Mouse (Mus musculus) MEL (cell line): ENCODE results near the gene Ppp1r35. TPM values are rescaled to one million over a fixed set of nuclear protein-coding genes. Genes with fewer than 3 reads are reported as not detected.

Experiments used
- DNase-seq: peaks from one replicate; pipeline ENCODE4 v3.0.0; 2011; ENCODE audit warnings: low read depth, low spot score
- H3K27ac ChIP-seq: 2 replicates; pipeline ENCODE4 v1.5.1; 2012; ENCODE audit warnings: low read depth, mild to moderate bottlenecking, control low read depth, low read length, moderate library complexity; ENCODE audit not compliant: control insufficient read depth
- H3K27me3 ChIP-seq, 2 experiments: fragments of 150-350 bp in 1 of 2; sonication (generic) in 1 of 2; 2 replicates each; pipeline ENCODE4 v1.6.1; 2012; ENCODE audit warnings: low read length in 2 of 2, mild to moderate bottlenecking in 2 of 2, improper control_type of control experiment in 1 of 2, moderate library complexity in 1 of 2; ENCODE audit not compliant: insufficient read depth in 2 of 2, control insufficient read depth in 1 of 2
- H3K36me3 ChIP-seq, 2 experiments: 2 replicates each; pipeline ENCODE4 v1.6.1; 2012 to 2014; ENCODE audit warnings: low read length in 2 of 2, improper control_type of control experiment in 1 of 2, inconsistent platforms in 1 of 2, mild to moderate bottlenecking in 1 of 2; ENCODE audit not compliant: insufficient read depth in 2 of 2, control insufficient read depth in 1 of 2
- H3K4me1 ChIP-seq, 2 experiments: fragments of 150-350 bp in 1 of 2; sonication (generic) in 1 of 2; 2 replicates each; pipeline ENCODE4 v1.6.1; 2012; ENCODE audit warnings: low read length in 2 of 2, improper control_type of control experiment in 1 of 2, mild to moderate bottlenecking in 1 of 2; ENCODE audit not compliant: insufficient read depth in 2 of 2, control insufficient read depth in 1 of 2
- H3K4me3 ChIP-seq, 2 experiments: fragments of 150-350 bp in 1 of 2; sonication (generic) in 1 of 2; 2 replicates each; pipeline ENCODE4 v1.5.1; 2012; ENCODE audit warnings: low read depth in 2 of 2, low read length in 2 of 2, mild to moderate bottlenecking in 2 of 2, moderate library complexity in 2 of 2, control low read depth in 1 of 2, improper control_type of control experiment in 1 of 2; ENCODE audit not compliant: control insufficient read depth in 1 of 2, insufficient read depth in 1 of 2
- H3K79me2 ChIP-seq: 2 replicates; pipeline ENCODE4 v1.6.1; 2012; ENCODE audit warnings: mild to moderate bottlenecking, low read length, moderate library complexity; ENCODE audit not compliant: control insufficient read depth, poor library complexity, insufficient read depth
- H3K9ac ChIP-seq: 2 replicates; pipeline ENCODE4 v1.6.1; 2012; ENCODE audit warnings: low read depth, mild to moderate bottlenecking, control low read depth, low read length, moderate library complexity; ENCODE audit not compliant: control insufficient read depth, poor library complexity, severe bottlenecking
- H3K9me3 ChIP-seq: fragments of 150-350 bp; sonication (generic); replicated peaks from 2 replicates; pipeline ENCODE4 v1.6.1; 2012; ENCODE audit warnings: mild to moderate bottlenecking, low read length, improper control_type of control experiment, moderate library complexity; ENCODE audit not compliant: insufficient read depth
- CHD2 ChIP-seq: IDR thresholded peaks from 2 replicates; pipeline ENCODE4 v1.6.1; 2011; ENCODE audit warnings: low read length, improper control_type of control experiment
- E2F4 ChIP-seq: IDR thresholded peaks from 2 replicates; pipeline ENCODE4 v1.6.1; 2011; ENCODE audit warnings: low read depth, low read length, improper control_type of control experiment, borderline replicate concordance
- ETS1 ChIP-seq: IDR thresholded peaks from 2 replicates; pipeline ENCODE4 v1.6.1; 2012; ENCODE audit warnings: low read depth, mild to moderate bottlenecking, inconsistent platforms, low read length, improper control_type of control experiment, moderate library complexity
- MAFK ChIP-seq: IDR thresholded peaks from 2 replicates; pipeline ENCODE4 v1.6.1; 2011; ENCODE audit warnings: low read depth, mild to moderate bottlenecking, low read length, improper control_type of control experiment, borderline replicate concordance
- MAX ChIP-seq: IDR thresholded peaks from 2 replicates; pipeline ENCODE4 v1.6.1; 2011; ENCODE audit warnings: low read length, improper control_type of control experiment
- MAZ ChIP-seq: IDR thresholded peaks from 2 replicates; pipeline ENCODE4 v1.6.1; 2012; ENCODE audit warnings: low read depth, mild to moderate bottlenecking, inconsistent platforms, low read length, improper control_type of control experiment
- MXI1 ChIP-seq: IDR thresholded peaks from 2 replicates; pipeline ENCODE4 v1.6.1; 2011; ENCODE audit warnings: mild to moderate bottlenecking, low read depth, low read length, improper control_type of control experiment
- MYC ChIP-seq: IDR thresholded peaks from 2 replicates; pipeline ENCODE4 v1.6.1; 2011; ENCODE audit warnings: low read depth, mild to moderate bottlenecking, low read length, improper control_type of control experiment, moderate library complexity
- NRF1 ChIP-seq: IDR thresholded peaks from 2 replicates; pipeline ENCODE4 v1.6.1; 2014; ENCODE audit warnings: low read depth, mild to moderate bottlenecking, inconsistent platforms, low read length, improper control_type of control experiment, moderate library complexity; ENCODE audit not compliant: poor library complexity, insufficient read depth, severe bottlenecking
- POLR2A ChIP-seq, 2 experiments: IDR thresholded peaks; 2 replicates each; pipeline ENCODE4 v1.6.1; 2011 to 2012; ENCODE audit warnings: low read length in 2 of 2, mild to moderate bottlenecking in 2 of 2, control low read depth in 1 of 2, improper control_type of control experiment in 1 of 2, low read depth in 1 of 2, moderate library complexity in 1 of 2; ENCODE audit not compliant: control insufficient read depth in 1 of 2, insufficient read depth in 1 of 2, poor library complexity in 1 of 2
- POLR2AphosphoS2 ChIP-seq: IDR thresholded peaks from 2 replicates; pipeline ENCODE4 v1.6.1; 2011; ENCODE audit warnings: low read length, improper control_type of control experiment
- RCOR1 ChIP-seq: IDR thresholded peaks from 2 replicates; pipeline ENCODE4 v1.6.1; 2012; ENCODE audit warnings: low read depth, mild to moderate bottlenecking, inconsistent platforms, low read length, improper control_type of control experiment
- SIN3A ChIP-seq: IDR thresholded peaks from 2 replicates; pipeline ENCODE4 v1.6.1; 2012; ENCODE audit warnings: low read length, improper control_type of control experiment, inconsistent platforms
- TBP ChIP-seq: IDR thresholded peaks from 2 replicates; pipeline ENCODE4 v1.8.0; 2011; ENCODE audit warnings: low read depth, low read length, improper control_type of control experiment
- TCF12 ChIP-seq: IDR thresholded peaks from 2 replicates; pipeline ENCODE4 v1.6.1; 2014; ENCODE audit warnings: low read depth, mild to moderate bottlenecking, inconsistent platforms, low read length, improper control_type of control experiment, moderate library complexity
- UBTF ChIP-seq: IDR thresholded peaks from 2 replicates; pipeline ENCODE4 v1.6.1; 2012; ENCODE audit warnings: low read depth, mild to moderate bottlenecking, inconsistent platforms, low read length, improper control_type of control experiment, moderate library complexity, borderline replicate concordance; ENCODE audit not compliant: insufficient read depth
- ZNF384 ChIP-seq: IDR thresholded peaks from 2 replicates; pipeline ENCODE4 v1.6.1; 2012; ENCODE audit warnings: low read depth, mild to moderate bottlenecking, inconsistent platforms, low read length, improper control_type of control experiment
- polyA plus RNA-seq, 2 experiments: library from polyadenylated mRNA; stranded (reverse) in 1 of 2; unstranded in 1 of 2; fragments of >175 nt in 1 of 2; fragments of >200 nt in 1 of 2; gene quantifications; 2 replicates each; pipeline versions ENCODE4 v1.2.1 to v1.2.4; 2012; ENCODE audit warnings: low replicate concordance in 2 of 2, low read depth in 1 of 2; ENCODE audit not compliant: insufficient read length in 2 of 2, insufficient read depth in 1 of 2, missing spikeins in 1 of 2
- total RNA-seq: library from RNA; depleted of rRNA; stranded (reverse); fragments of 300-350 nt; gene quantifications from 2 replicates; pipeline ENCODE4 v1.2.3, GENCODE M21; 2012

The Ppp1r35 gene
- total and polyA plus RNA-seq, 3 experiments = 35.0 to 46.2 TPM; not detected in 1

- TF ChIP-seq MAFK = no peak
- TF ChIP-seq MXI1 = peak; percentile 94
- TF ChIP-seq TBP = peak; percentile 3; the same call in 1 of the 2 replicates
- TF ChIP-seq POLR2AphosphoS2 = peak; percentile 82
- no peak for TF ChIP-seq CHD2
- TF ChIP-seq MAX = peak; percentile 89; the same call in 1 of the 2 replicates
- TF ChIP-seq POLR2A (IDR thresholded peaks at IDR 0.05; ENCODE audit: control insufficient read depth in 1 of 2, insufficient read depth in 1 of 2, low read depth in 1 of 2, low read length in 2 of 2, poor library complexity in 1 of 2) = peak; percentile 49 to 87; a peak in 3 of 4 replicates
- peak; percentile 62 for TF ChIP-seq NRF1
- TF ChIP-seq SIN3A = peak; percentile 89
- peak; percentile 100 for TF ChIP-seq MAZ
- peak; percentile 86 for TF ChIP-seq MYC
- peak; percentile 80 for TF ChIP-seq ZNF384
- TF ChIP-seq, all 39 proteins: peak for 21
Observed at GRCm38 (mm10) chr5:137745214-137746171, 33.2 kb upstream of the Ppp1r35 start, which contains the start of gene Tsc22d4 (continued).

- TF ChIP-seq ZNF384 (peak; percentile 30; the same call in 1 of the 2 replicates), MAX (no peak), ETS1 (no peak), UBTF (0 out of 2 replicates have a peak, but pooled peaks have one; percentile 85), E2F4 (no peak), MYC (0 out of 2 replicates have a peak, but pooled peaks have one; percentile 3), POLR2A (IDR thresholded peaks at IDR 0.05; ENCODE audit: control insufficient read depth in 1 of 2, insufficient read depth in 1 of 2, low read depth in 1 of 2, low read length in 2 of 2, poor library complexity in 1 of 2) (peak in 1 of 2 experiments; percentile 24; a peak in 1 of 4 replicates), TCF12 (0 out of 2 replicates have a peak, but pooled peaks have one; percentile 21), RCOR1 (no peak)
- peaks cover 33% of the 10 kb centered on the region for H3K79me2 ChIP-seq
- DNase-seq = peak; percentile 86
- no peaks in the 10 kb centered on the region for H3K9me3 ChIP-seq
- peak overlapping the region; percentile 96 for H3K9ac ChIP-seq
- peaks cover 0 to 19% of the 10 kb centered on the region in 2 experiments; a peak in 2 of 4 replicates for H3K36me3 ChIP-seq
- H3K27me3 ChIP-seq = no peaks in the 10 kb centered on the region
- peaks cover 3 to 23% of the 10 kb centered on the region in 2 experiments; a peak in 3 of 4 replicates for H3K4me1 ChIP-seq
- peak overlapping the region; percentile 60 to 93 for H3K4me3 ChIP-seq
- peak overlapping the region; percentile 99 for H3K27ac ChIP-seq
Observed at GRCm38 (mm10) chr5:137746282-137746850, 32.3 kb upstream of the Ppp1r35 start.
